Mouse (Mus musculus) left cerebral cortex, postnatal 14 days (tissue): ENCODE measurements around the gene Abcb4. TPM values are rescaled to one million over a fixed set of nuclear protein-coding genes. Genes with fewer than 3 reads are reported as not detected.
"Not testable (repeated sequence)": the region's sequence is repeated elsewhere in the genome, so short reads cannot be mapped to it uniquely, and the experiment has no call there.

ENCODE experiments used
- DNase-seq, 2 experiments: peaks; one replicate each; pipeline ENCODE4 v3.0.0; 2021 to 2022; ENCODE audit warnings: low spot score in 2 of 2, mixed read lengths in 1 of 2
- intact Hi-C: fragments of 180-260 bp; cut with DNase I; formaldehyde crosslinking; loops from one replicate; pipeline ENCODE4 v1.15.1; 2025
- long read RNA-seq, 2 experiments: library from polyadenylated mRNA; stranded (forward); transcript quantifications; one replicate each; pipeline ENCODE4 v2.0.0; 2021
- total RNA-seq, 2 experiments: library from RNA; stranded (reverse); gene quantifications; 2 replicates each; pipeline ENCODE4 v1.2.3; 2021

Abcb4 gene
- total RNA-seq: 1 to 10 TPM; 3.5 to 3.8 TPM
- long read RNA-seq, experiment 1, full-length matches to known transcripts: 1 of 3 reads
- long read RNA-seq, experiment 1, partial matches to known transcripts: 1 of 3 reads
- long read RNA-seq, experiment 1, other reads (novel, unspliced or antisense): 1 of 3 reads
- long read RNA-seq, experiment 2, full-length matches to known transcripts: 2 of 5 reads
- long read RNA-seq, experiment 2, partial matches to known transcripts: 1 of 5 reads
- long read RNA-seq, experiment 2, other reads (novel, unspliced or antisense): 2 of 5 reads

GRCm38 (mm10) chr5:8893300-8894103 is at the start of gene Abcb4:
Abcb4 (plus strand) TSS chr5:8893717.
- intact Hi-C loops: no loop called here
- peak; percentile 62 to 68 for DNase-seq

GRCm38 (mm10) chr5:8848607-8849575 is 44.6 kb upstream of the Abcb4 start:
- DNase-seq, intact Hi-C loops: not testable (repeated sequence)

GRCm38 (mm10) chr5:8850851-8851250 is 42.7 kb upstream of the Abcb4 start:
- intact Hi-C loops: no loop called here
- DNase-seq: no peak

GRCm38 (mm10) chr5:8857201-8857600 is 36.3 kb upstream of the Abcb4 start:
- intact Hi-C loops: no loop called here
- DNase-seq: no peak

- intact Hi-C loops: no loop called here
- DNase-seq: no peak
Measured at GRCm38 (mm10) chr5:8861811-8862210, 31.7 kb upstream of the Abcb4 start.

- no peak for DNase-seq
- intact Hi-C loops: no loop called here
Measured at GRCm38 (mm10) chr5:8863580-8864337, 29.8 kb upstream of the Abcb4 start.

GRCm38 (mm10) chr5:8865630-8866029 is 27.9 kb upstream of the Abcb4 start:
- DNase-seq, intact Hi-C loops: not testable (repeated sequence)

GRCm38 (mm10) chr5:8866366-8866765 is 27.2 kb upstream of the Abcb4 start:
- intact Hi-C loops: no loop called here
- no peak for DNase-seq

- intact Hi-C loops: no loop called here
- DNase-seq: peak in 1 of 2 experiments; percentile 8
Measured at GRCm38 (mm10) chr5:8868019-8868418, 25.5 kb upstream of the Abcb4 start.

GRCm38 (mm10) chr5:8872979-8873915 is 20.3 kb upstream of the Abcb4 start:
- DNase-seq: no peak
- intact Hi-C loops: loop anchor here (5.0 to 10.0 kb wide), 2 partner anchors 172 to 384 kb away; no protein-coding TSS in a partner anchor

- intact Hi-C loops: loop anchor here (10.0 kb wide), 1 partner anchor 168 kb away; no protein-coding TSS in a partner anchor
- DNase-seq: no peak
Measured at GRCm38 (mm10) chr5:8877086-8877485, 16.4 kb upstream of the Abcb4 start.

- intact Hi-C loops: loop anchor here (10.0 kb wide), 1 partner anchor 167 kb away; no protein-coding TSS in a partner anchor
- no peak for DNase-seq
Measured at GRCm38 (mm10) chr5:8877800-8878199, 15.7 kb upstream of the Abcb4 start.

- intact Hi-C loops: no loop called here
- DNase-seq: no peak
Measured at GRCm38 (mm10) chr5:8885837-8886236, 7.7 kb upstream of the Abcb4 start.

- intact Hi-C loops: no loop called here
- DNase-seq: peak in 1 of 2 experiments; percentile 10
Measured at GRCm38 (mm10) chr5:8894104-8894425, 548 bp downstream of the Abcb4 start.

GRCm38 (mm10) chr5:8894641-8895490 is 1.3 kb downstream of the Abcb4 start:
- no peak for DNase-seq
- intact Hi-C loops: no loop called here

GRCm38 (mm10) chr5:8896198-8896597 is 2.7 kb downstream of the Abcb4 start:
- no peak for DNase-seq
- intact Hi-C loops: no loop called here

GRCm38 (mm10) chr5:8898246-8898645 is 4.7 kb downstream of the Abcb4 start:
- intact Hi-C loops: no loop called here
- DNase-seq: no peak
